Mouse (Mus musculus): ENCODE measurements around the gene Cadps.
A peak's percentile ranks its signal among the peaks of the same experiment; 100 is the strongest.

Cadps gene

DNA sequence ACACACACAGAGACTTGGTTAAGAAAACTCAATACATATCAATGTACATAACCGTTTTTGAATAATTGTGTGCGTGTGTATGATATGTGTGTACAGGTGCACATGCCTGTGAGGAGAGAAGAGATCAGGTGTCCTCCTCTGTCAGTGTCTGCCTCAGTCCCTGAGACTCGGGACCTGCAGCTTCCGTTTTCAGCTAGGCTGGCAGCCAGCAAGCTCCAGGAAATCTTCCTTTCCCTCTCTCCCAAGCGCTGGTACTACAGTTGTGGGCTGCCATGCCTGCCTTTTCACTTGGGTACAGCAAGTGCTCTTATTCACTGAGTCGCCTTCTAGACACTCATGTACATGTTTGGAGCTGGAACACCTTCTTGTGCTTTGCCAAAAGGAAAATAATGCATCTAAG lies 435.7 kb downstream of the Cadps start:
- peak; percentile 47 to 62 for DNase-seq

GRCm38 (mm10) chr14:12377883-12378282 lies 445.0 kb downstream of the Cadps start:
- DNase-seq, result peak in 1 of 2 experiments; percentile 25

DNA sequence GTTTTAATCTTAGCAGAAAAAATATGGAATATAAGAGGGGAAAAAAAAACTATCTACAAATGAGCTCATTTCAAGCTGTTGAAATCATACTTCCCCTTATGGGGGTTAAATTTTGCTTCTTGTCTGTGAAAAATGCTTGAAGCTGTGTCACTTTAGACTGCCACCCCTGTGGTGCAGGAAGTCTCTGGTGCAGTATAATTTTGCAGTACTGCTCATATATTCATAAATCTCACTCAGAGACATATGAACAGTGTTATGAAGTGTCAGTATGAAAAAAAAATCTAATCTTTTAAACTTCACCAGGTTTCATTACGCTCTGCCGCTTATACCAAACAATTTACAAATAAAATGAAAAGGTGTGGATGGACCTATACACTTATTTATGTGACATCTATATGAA lies 445.6 kb downstream of the Cadps start:
- DNase-seq, result no peak

DNA sequence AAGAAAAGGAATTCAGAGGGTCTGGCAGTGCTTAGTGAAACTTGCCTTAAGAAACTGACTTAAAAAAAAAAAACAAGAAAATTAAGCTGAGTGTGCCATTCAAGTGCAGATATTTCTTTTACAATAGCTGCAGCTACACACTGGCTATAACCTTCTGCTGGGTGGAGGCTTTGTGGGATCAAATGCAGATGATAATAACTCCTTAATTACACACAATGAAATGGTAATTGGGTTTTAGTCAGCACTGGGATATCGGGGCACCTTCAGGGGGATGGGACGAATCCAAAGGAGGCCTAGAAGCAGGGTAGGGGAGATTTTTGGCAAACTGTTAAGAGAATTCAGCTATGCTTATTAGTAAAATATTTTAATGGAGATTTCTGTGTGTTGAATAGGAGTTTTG lies 447.4 kb downstream of the Cadps start:
- DNase-seq, result no peak

DNA sequence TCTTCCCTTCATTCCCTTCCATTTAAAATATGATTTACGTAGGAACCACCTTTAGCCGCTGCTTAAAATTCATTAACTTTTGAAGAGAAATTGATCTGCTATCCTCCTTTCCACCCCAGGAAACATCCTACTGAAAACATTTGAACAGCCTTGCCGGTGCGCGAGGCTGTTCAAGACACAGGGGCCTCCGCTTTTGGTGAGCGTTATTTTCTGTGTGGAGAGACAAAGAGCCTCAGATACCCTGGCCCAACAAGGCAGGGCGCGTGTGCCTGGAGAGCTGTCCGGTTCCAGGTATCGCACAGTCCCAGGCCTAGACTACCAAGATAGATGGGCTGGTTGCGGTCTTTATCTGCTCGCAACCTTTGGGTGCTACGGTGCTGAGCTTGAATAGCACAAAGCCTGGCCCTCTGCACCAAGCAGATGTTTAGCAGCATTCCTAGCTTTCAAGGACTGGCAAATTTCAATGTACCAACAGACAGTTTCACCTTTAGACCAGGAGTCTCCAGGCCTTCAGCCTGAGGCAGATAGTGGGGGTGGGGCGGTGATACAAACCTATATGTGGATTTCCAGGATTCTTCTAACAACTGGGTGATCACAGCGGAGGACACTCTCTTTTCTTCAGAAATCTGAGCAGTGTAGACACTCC lies 472.5 kb downstream of the Cadps start:
- no peak for DNase-seq

DNA sequence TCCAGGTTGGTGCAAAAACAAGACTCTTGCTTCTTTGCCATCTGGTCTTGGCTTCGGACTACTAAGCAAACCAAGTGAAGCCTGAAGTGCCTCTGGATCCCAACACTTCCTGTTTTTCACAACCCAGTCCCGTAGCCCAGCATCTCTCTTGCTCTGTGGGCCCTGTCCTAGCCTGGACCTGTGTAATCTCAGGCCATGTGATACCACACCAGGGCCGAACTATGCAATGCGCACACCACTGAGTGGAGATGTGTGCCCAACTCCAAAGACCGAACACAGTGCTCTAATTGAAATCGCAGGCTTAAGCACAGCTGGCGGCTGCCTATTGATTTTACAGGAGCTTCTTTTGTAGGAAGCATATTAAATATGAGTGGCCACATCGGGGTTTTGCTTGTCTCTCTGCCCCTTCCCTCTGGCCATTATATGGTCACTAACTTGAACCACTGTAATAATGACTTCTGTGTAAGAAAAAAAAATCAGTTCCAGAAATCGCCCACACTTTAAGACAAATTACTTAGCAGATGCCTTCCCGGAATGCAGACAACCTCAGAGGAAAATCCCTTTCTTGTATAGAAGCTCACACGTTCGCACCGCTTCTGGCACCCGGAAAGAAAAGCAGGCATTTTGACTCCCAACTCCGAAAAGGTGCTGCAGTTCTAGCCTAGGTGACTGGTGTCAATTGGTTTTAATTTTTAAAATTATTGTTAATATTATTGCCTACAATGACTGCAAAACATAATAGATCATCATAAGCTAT lies 473.4 kb downstream of the Cadps start:
- DNase-seq, result no peak

DNA sequence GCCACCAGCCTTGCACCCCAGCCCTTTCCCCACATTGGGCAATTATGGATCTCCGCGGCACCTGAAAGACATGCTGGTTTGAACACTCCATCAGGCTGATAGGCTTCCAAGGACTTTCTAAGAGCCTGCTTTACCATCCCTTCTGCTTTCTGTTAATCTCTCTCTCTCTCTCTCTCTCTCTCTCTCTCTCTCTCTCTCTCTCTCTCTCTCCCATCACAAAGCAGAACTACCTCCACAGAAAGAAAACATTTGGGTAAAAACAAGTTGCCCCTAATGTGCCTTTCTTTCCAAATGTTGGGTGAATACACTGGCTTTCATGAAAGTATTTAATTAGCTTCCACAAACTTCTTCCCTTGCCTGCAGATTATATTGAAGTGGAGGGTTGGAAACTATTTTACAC lies 474.8 kb downstream of the Cadps start, which contains the start of gene Fezf2:
Gene Fezf2 (minus strand): TSS at position 101 of the 400 bp plus-strand sequence.
- no peak for DNase-seq

- DNase-seq, result no peak
These were observed 475.8 kb downstream of the Cadps start for GRCm38 (mm10) chr14:12346865-12347600.

- peak in 1 of 2 experiments; percentile 15 for DNase-seq
These were observed 476.6 kb downstream of the Cadps start for GRCm38 (mm10) chr14:12346011-12346864.

DNA sequence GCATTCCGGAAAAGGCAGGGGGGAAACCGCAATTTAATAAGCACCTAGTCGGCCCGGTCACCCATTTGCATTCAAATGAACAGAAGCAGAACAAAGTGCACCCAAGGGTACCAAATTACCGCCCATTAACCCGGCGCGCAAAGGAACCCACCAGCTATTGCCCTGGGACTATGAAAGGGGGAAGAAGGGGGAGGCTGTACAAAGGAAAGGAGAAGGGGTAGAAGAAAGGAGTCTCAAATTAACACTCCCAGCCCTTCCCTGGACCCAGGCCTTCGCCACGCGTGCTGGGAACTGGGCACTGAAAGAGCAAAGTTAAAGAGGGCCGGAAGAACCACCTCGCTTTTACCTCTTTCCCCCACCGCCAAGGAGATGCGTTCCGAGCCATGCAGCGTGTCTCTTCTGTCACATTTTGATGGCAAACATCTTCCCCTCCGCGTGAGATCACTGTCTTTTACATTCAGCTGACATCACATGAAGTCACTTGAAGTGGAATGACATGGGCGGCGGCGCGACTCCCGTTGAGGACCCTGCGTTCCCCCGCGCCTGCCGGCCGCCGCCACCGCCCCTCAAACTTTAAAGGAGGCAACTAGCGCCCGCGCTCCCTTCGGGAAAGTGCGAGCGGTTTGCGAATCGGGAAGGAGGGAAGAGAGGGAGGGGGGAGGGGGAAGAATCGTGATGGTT lies 477.5 kb downstream of the Cadps start:
- DNase-seq, result no peak

DNA sequence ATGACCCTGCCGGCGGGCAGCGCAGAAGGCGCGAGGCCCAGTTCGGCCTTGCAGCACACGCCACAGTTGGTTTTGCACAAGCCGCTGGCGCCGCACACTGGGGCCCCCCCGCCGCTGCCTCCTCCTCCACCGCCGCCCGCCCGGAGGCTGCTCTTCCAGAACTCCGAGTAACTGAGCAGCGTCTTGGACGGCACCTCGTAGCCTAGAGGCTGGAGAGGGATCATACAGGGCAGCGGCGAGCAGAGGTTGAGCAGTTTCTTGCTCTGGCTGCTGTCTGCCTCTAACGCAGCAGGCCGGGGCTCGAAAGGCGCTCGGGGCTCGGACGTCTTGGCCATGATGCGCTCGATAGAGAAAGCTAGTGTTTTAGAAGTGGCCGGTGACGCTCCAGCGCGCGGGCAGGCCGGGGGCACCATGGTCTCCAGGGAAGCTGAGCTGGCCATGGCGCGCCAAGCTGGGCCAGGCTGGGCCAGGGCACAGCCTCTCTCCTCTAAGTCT lies 478.1 kb downstream of the Cadps start:
- DNase-seq, result peak; percentile 10 to 17

DNA sequence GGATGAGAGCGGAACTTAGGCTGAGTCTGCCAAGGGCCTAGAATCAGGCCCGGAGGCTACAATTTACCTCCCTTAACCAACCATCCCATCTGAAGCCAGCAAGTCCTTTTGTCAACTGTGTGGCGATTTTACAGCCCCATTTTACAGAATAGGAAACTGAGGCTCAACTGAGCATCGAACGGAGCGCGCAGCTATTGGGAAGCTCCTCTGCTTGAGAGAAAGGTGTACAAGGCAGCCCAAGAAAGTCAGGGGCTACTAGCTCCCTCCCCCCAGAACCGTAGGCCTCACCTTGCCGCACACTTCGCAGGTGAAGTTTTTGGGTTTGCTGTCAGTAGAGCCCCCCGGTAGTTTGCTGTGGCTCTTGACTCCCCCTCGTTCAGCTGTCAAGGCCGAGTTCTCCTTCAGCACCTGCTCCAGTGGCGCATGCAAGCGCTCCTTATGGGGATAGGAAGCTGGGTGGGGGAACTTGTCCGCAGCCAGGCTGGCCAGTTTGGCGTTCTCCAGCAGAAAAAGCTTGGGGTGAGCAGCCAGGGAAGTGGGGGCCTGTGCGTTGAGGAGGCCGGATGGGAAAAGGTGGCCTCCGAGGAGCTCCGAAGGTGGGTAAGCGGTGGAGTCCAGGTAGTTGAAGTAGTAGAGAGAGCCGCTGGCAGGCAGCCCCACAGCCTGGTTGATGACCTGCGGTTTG lies 478.7 kb downstream of the Cadps start:
- DNase-seq, result peak in 1 of 2 experiments; percentile 7

DNA sequence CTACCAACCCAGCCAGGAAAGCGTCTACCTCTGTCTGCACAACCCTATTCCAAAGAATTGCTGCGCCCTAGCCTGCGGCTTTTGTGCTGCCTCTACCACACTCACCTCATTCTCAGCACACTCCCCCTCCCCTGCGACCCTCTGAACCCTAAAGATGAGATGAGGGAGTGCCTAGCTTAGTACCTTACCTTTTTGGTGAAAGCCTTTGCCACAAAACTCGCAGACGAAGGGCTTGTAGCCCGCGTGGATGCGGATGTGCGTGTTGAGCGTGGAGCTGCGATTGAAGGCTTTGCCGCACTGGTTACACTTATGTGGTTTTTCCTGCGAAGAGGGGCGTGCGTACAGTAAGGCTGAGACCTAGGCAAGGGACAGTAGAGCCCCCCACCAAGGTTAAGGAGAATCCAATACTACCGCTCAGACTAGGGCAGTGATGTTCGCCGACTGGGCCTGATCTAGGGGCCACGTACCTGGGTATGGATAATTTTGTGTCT lies 479.4 kb downstream of the Cadps start:
- peak in 1 of 2 experiments; percentile 9 for DNase-seq

DNA sequence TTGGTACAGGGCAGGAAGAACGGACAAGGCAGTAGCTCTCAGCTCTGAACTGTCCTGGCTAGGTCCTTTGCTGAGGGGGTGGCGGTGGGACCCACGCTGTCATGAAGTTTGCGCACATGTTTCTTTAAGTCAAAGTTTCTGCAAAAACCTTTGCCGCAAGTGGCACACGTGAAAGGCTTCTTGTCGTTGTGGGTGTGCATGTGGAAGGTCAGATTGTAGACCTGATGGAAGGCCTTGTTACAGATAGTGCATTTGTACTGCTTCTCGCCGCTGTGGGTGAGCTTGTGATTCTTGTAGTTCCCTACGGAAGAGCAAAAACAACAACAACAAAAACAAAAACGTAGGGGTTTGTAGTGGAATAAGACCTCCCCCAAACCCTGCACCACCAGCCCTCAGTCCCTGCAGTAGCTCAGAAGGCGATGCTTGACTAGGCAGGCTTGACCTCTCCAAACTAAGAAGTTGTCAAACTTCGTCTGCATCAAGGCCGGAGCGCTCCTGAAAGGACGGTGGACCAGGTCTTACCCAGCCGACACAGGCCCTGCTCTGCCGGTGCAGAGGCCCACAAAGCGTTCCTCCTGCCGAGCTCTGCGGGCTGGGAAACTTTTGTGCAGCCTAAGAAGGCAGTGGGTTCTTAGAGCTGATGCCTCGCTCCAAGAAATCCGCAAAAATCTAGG lies 480.3 kb downstream of the Cadps start:
- DNase-seq, result no peak

DNA sequence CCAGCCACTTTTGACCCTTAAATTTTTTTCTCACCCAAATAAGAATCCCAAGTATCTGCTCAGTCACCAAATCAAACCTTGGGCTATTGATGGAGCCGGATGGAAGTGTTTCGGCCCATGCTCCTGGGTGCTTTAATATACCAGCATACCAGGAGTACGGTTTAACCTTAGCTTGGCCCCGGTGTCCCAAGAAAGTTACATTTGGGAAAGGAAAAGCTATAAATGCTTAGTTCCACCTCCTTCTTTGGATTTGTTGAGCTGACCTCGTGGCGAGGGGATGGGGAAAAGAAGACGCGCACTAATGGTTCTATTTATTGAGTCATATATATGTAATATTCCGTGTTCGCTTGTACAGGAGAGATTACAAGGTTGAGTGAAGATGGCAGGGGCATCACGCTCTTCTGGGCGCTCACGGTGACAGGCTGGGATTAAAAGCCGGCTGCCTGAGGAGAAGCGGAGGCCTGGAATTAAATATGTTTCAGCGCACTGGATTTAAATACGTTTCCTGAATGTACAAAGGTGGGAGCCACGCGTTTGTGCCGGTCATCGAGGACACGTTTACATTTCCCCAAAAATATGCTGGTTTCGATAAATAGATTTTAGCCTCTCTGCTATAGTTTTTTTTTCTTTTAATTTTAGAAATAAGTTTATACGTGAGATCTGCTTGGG lies 481.0 kb downstream of the Cadps start:
- DNase-seq, result no peak

GRCm38 (mm10) chr14:12341075-12341788 lies 481.6 kb downstream of the Cadps start:
- peak; percentile 28 to 33 for DNase-seq

GRCm38 (mm10) chr14:12340238-12341074 lies 482.4 kb downstream of the Cadps start:
- DNase-seq, result peak in 1 of 2 experiments; percentile 8
